Mouse (Mus musculus) CH12.LX (cell line): Measurements from ENCODE around the gene Dhcr24.

Experiments used
- CHD1 ChIP-seq: IDR thresholded peaks from 2 replicates; pipeline ENCODE4 v1.6.1; 2012; ENCODE audit warnings: low read depth, low read length, improper control_type of control experiment, inconsistent platforms
- CTCF ChIP-seq, 2 experiments: IDR thresholded peaks in 1 of 2; conservative IDR thresholded peaks in 1 of 2; 2 replicates each; pipeline ENCODE4 v1.5.1; 2011 to 2012; ENCODE audit warnings: low read depth in 2 of 2, low read length in 2 of 2, improper control_type of control experiment in 1 of 2, inconsistent platforms in 1 of 2, mild to moderate bottlenecking in 1 of 2, moderate library complexity in 1 of 2
- EP300 ChIP-seq: IDR thresholded peaks from 2 replicates; pipeline ENCODE4 v1.6.1; 2011; ENCODE audit warnings: low read length, improper control_type of control experiment
- MEF2A ChIP-seq: IDR thresholded peaks from 2 replicates; pipeline ENCODE4 v1.6.1; 2014; ENCODE audit warnings: low read depth, mild to moderate bottlenecking, inconsistent platforms, low read length, improper control_type of control experiment, borderline replicate concordance
- MYC ChIP-seq: IDR thresholded peaks from 2 replicates; pipeline ENCODE4 v1.6.1; 2011; ENCODE audit warnings: low read depth, mild to moderate bottlenecking, improper control_type of control experiment, low read length
- POLR2A ChIP-seq: IDR thresholded peaks from 2 replicates; pipeline ENCODE4 v1.6.1; 2011; ENCODE audit warnings: low read depth, mild to moderate bottlenecking, improper control_type of control experiment, low read length
- RAD21 ChIP-seq: IDR thresholded peaks from 2 replicates; pipeline ENCODE4 v1.6.1; 2011; ENCODE audit warnings: low read depth, mild to moderate bottlenecking, low read length, improper control_type of control experiment, moderate library complexity
- USF1 ChIP-seq: IDR thresholded peaks from 2 replicates; pipeline ENCODE4 v1.6.1; 2014; ENCODE audit warnings: low read depth, mild to moderate bottlenecking, inconsistent platforms, low read length, improper control_type of control experiment
- ZC3H11A ChIP-seq: IDR thresholded peaks from 2 replicates; pipeline ENCODE4 v1.6.1; 2012; ENCODE audit warnings: low read depth, mild to moderate bottlenecking, inconsistent platforms, low read length, improper control_type of control experiment

DNA sequence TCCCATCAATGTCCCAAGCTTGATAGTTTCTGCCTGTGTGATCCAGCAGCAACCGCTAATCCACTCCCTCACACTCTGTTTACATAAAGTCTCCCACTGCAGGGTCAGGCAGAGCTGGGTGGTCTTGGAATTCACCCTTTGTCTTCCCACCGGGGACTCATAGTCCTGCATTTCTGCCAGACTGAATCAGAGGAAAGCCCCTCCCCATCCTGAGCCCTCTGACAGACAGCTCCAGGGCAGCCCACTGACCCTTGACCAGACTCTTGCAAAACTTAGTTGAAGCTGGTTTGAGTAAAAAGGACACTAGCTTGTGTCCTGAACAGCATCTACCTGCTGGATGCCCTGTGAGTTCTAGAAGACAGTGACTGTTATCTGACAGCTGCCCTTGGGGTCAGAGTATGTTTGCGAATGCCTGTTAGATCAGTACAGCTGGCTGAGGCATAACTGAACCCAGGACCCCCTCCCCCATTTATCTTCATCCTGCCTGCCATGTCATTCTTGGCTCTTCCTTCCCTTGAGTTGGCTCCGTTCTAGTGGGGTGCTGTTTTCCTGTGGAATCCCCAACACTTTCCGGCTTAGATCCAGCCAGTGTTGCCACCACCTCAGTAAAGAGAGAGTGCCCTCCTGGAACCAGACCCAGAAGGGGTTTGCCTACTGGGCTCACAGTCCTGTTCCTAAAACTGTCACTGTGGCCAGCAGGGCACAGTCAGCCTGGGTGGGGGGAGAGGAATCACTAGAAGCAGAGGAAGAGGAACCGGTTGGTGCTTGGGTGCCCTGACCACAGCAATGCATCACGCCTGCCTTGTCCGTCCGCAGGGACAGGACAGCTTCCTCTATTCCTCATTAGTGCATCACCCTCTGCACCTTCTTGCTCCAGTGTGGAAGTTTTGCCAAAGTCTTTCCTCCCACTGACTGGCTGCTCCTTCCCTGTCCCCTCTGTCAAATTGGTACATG, 2.3 kb downstream of the Dhcr24 start:
- TF ChIP-seq ZC3H11A (no peak), RAD21 (no peak), POLR2A (no peak), EP300 (no peak), CHD1 (no peak), MYC (no peak), CTCF (conservative IDR thresholded peaks at IDR 0.05 in 1 of 2, IDR thresholded peaks at IDR 0.05 in 1 of 2; ENCODE audit: low read depth in 2 of 2, low read length in 2 of 2) (no peak), USF1 (no peak), MEF2A (no peak)
